Mouse (Mus musculus) MEL (cell line): Measurements from ENCODE around the gene Dnah3.

Source experiments
- CTCF ChIP-seq, 3 experiments: IDR thresholded peaks in 2 of 3; conservative IDR thresholded peaks in 1 of 3; 2 replicates each; pipeline ENCODE4 v1.5.1; 2011 to 2012; ENCODE audit warnings: low read length in 3 of 3, low read depth in 2 of 3, mild to moderate bottlenecking in 2 of 3, improper control_type of control experiment in 1 of 3, inconsistent platforms in 1 of 3, mixed read lengths in 1 of 3, moderate library complexity in 1 of 3; ENCODE audit not compliant: control insufficient read depth in 1 of 3, insufficient read depth in 1 of 3, poor library complexity in 1 of 3, severe bottlenecking in 1 of 3
- E2F4 ChIP-seq: IDR thresholded peaks from 2 replicates; pipeline ENCODE4 v1.6.1; 2011; ENCODE audit warnings: low read depth, low read length, improper control_type of control experiment, borderline replicate concordance
- GATA1 ChIP-seq: IDR thresholded peaks from 2 replicates; pipeline ENCODE4 v1.6.1; 2011; ENCODE audit warnings: low read depth, low read length, improper control_type of control experiment
- MAFK ChIP-seq: IDR thresholded peaks from 2 replicates; pipeline ENCODE4 v1.6.1; 2011; ENCODE audit warnings: low read depth, mild to moderate bottlenecking, low read length, improper control_type of control experiment, borderline replicate concordance
- MEF2A ChIP-seq: IDR thresholded peaks from 2 replicates; pipeline ENCODE4 v1.6.1; 2014; ENCODE audit warnings: low read depth, mild to moderate bottlenecking, inconsistent platforms, low read length, improper control_type of control experiment; ENCODE audit not compliant: poor library complexity, insufficient replicate concordance, severe bottlenecking; ENCODE audit errors: extremely low read depth
- RAD21 ChIP-seq: IDR thresholded peaks from 2 replicates; pipeline ENCODE4 v1.6.1; 2011; ENCODE audit warnings: mild to moderate bottlenecking, low read depth, low read length, improper control_type of control experiment
- SMC3 ChIP-seq: IDR thresholded peaks from 2 replicates; pipeline ENCODE4 v1.6.1; 2011; ENCODE audit warnings: low read depth, low read length, improper control_type of control experiment
- UBTF ChIP-seq: IDR thresholded peaks from 2 replicates; pipeline ENCODE4 v1.6.1; 2012; ENCODE audit warnings: low read depth, mild to moderate bottlenecking, inconsistent platforms, low read length, improper control_type of control experiment, moderate library complexity, borderline replicate concordance; ENCODE audit not compliant: insufficient read depth
- ZNF384 ChIP-seq: IDR thresholded peaks from 2 replicates; pipeline ENCODE4 v1.6.1; 2012; ENCODE audit warnings: low read depth, mild to moderate bottlenecking, inconsistent platforms, low read length, improper control_type of control experiment

GRCm38 (mm10) chr7:119892198-119892597 lies 202.9 kb downstream of the Dnah3 start:
- no peak for TF ChIP-seq CTCF (IDR thresholded peaks at IDR 0.05 in 2 of 3, conservative IDR thresholded peaks at IDR 0.05 in 1 of 3; ENCODE audit: control insufficient read depth in 1 of 3, insufficient read depth in 1 of 3, low read depth in 2 of 3, low read length in 3 of 3, poor library complexity in 1 of 3, severe bottlenecking in 1 of 3)
- TF ChIP-seq GATA1 = no peak
- TF ChIP-seq UBTF = no peak
- TF ChIP-seq SMC3 = no peak
- TF ChIP-seq E2F4 = no peak
- no peak for TF ChIP-seq MAFK
- TF ChIP-seq ZNF384 = no peak
- no peak for TF ChIP-seq MEF2A
- no peak for TF ChIP-seq RAD21
